Mouse (Mus musculus) embryonic fibroblast, embryonic 13.5 days (primary cell): ENCODE data around the gene Spats1.

Source experiments
- CTCF ChIP-seq: IDR thresholded peaks from 2 replicates; pipeline ENCODE4 v1.5.1; 2011; ENCODE audit warnings: mild to moderate bottlenecking, control low read depth, low read length, moderate library complexity, borderline replicate concordance; ENCODE audit not compliant: insufficient read depth
- POLR2A ChIP-seq: IDR thresholded peaks from 2 replicates; pipeline ENCODE4 v1.6.1; 2011; ENCODE audit warnings: low read depth, mild to moderate bottlenecking, control low read depth, low read length, moderate library complexity

- TF ChIP-seq CTCF (no peak), POLR2A (no peak)
Measured at GRCm38 (mm10) chr17:45505941-45506465, 30.8 kb upstream of the Spats1 start.
